Mouse (Mus musculus): ENCODE data around the gene Heyl. TPM values are rescaled to one million over a fixed set of nuclear protein-coding genes. Genes with fewer than 3 reads are reported as not detected.
A peak's percentile ranks its signal among the peaks of the same experiment; 100 is the strongest.

Gene Heyl
- polyA plus RNA-seq, 1 experiment from 2014 or later, result 0.78 TPM

GRCm38 (mm10) chr4:123225718-123226403 is 7.5 kb upstream of the Heyl start:
- Histone ChIP-seq H3K4me3 (ENCODE audit: low read depth, low read length) (no peak overlapping the region), H3K4me2 (ENCODE audit: low read depth, low read length) (no peak overlapping the region), H3K9me3 (ENCODE audit: low read length) (no peaks in the 10 kb centered on the region), H3K36me3 (replicated peaks; ENCODE audit: insufficient read depth, low read length) (no peaks in the 10 kb centered on the region), H3K4me1 (ENCODE audit: insufficient read depth) (no peaks in the 10 kb centered on the region), H3K27me3 (ENCODE audit: insufficient read depth, low read length) (no peaks in the 10 kb centered on the region), H3K9ac (replicated peaks) (no peak overlapping the region), H3K27ac (ENCODE audit: low read depth) (no peak overlapping the region)
- TF ChIP-seq CTCF (IDR thresholded peaks at IDR 0.05; ENCODE audit: low read depth) (no peak), EP300 (IDR thresholded peaks at IDR 0.05; ENCODE audit: low read depth) (no peak)
- 57% methylated on average over 10 of the region's 10 CpGs for WGBS (ENCODE audit: insufficient replicate concordance)
- ATAC-seq, result peak; percentile 21; the same call in 1 of the 2 replicates
- DNase-seq, result no peak

- no peak for ATAC-seq
- WGBS (ENCODE audit: insufficient replicate concordance), result 39% methylated on average over 4 of the region's 4 CpGs
Measured at GRCm38 (mm10) chr4:123227707-123228106, 5.6 kb upstream of the Heyl start.

GRCm38 (mm10) chr4:123228270-123228669 is 5.1 kb upstream of the Heyl start:
- DNase-seq (peak; percentile 50), ATAC-seq (peak; percentile 60)
- Histone ChIP-seq H3K27me3 (ENCODE audit: insufficient read depth, low read length) (0 out of 2 replicates have a peak, but pooled peaks cover 6% of the 10 kb centered on the region), H3K4me3 (ENCODE audit: low read depth, low read length) (no peak overlapping the region), H3K9me3 (ENCODE audit: low read length) (no peaks in the 10 kb centered on the region), H3K4me2 (ENCODE audit: low read depth, low read length) (no peak overlapping the region), H3K27ac (ENCODE audit: low read depth) (no peak overlapping the region), H3K4me1 (ENCODE audit: insufficient read depth) (no peaks in the 10 kb centered on the region; the same call in 1 of the 2 replicates), H3K9ac (replicated peaks) (no peak overlapping the region), H3K36me3 (replicated peaks; ENCODE audit: insufficient read depth, low read length) (no peaks in the 10 kb centered on the region)
- TF ChIP-seq CTCF (IDR thresholded peaks at IDR 0.05; ENCODE audit: low read depth) (no peak), EP300 (IDR thresholded peaks at IDR 0.05; ENCODE audit: low read depth) (no peak)
- 39% methylated on average over 2 of the region's 2 CpGs for WGBS (ENCODE audit: insufficient replicate concordance)

More at GRCm38 (mm10) chr4:123227707-123228106, 5.6 kb upstream of the Heyl start:
- no peaks in the 10 kb centered on the region for H3K9me3 ChIP-seq (ENCODE audit: low read length)
- H3K36me3 ChIP-seq (replicated peaks; ENCODE audit: insufficient read depth, low read length), result no peaks in the 10 kb centered on the region
- no peak overlapping the region for H3K4me2 ChIP-seq (ENCODE audit: low read depth, low read length)
- TF ChIP-seq EP300 (IDR thresholded peaks at IDR 0.05; ENCODE audit: low read depth), result no peak
- TF ChIP-seq CTCF (IDR thresholded peaks at IDR 0.05; ENCODE audit: low read depth), result no peak
- H3K4me3 ChIP-seq (ENCODE audit: low read depth, low read length), result no peak overlapping the region
- H3K27ac ChIP-seq (ENCODE audit: low read depth), result no peak overlapping the region
- no peaks in the 10 kb centered on the region for H3K4me1 ChIP-seq (ENCODE audit: insufficient read depth)
- DNase-seq, result no peak
- 0 out of 2 replicates have a peak, but pooled peaks cover 6% of the 10 kb centered on the region for H3K27me3 ChIP-seq (ENCODE audit: insufficient read depth, low read length)
- H3K9ac ChIP-seq (replicated peaks), result no peak overlapping the region

GRCm38 (mm10) chr4:123229166-123229565 is 4.2 kb upstream of the Heyl start:
- Histone ChIP-seq H3K27ac (ENCODE audit: low read depth) (no peak overlapping the region), H3K4me2 (ENCODE audit: low read depth, low read length) (no peak overlapping the region), H3K4me3 (ENCODE audit: low read depth, low read length) (no peak overlapping the region), H3K4me1 (ENCODE audit: insufficient read depth) (peaks cover 4% of the 10 kb centered on the region; the same call in 1 of the 2 replicates), H3K9ac (replicated peaks) (no peak overlapping the region), H3K9me3 (ENCODE audit: low read length) (no peaks in the 10 kb centered on the region), H3K36me3 (replicated peaks; ENCODE audit: insufficient read depth, low read length) (no peaks in the 10 kb centered on the region), H3K27me3 (ENCODE audit: insufficient read depth, low read length) (peaks cover 10% of the 10 kb centered on the region; the same call in 1 of the 2 replicates)
- DNase-seq, result no peak
- TF ChIP-seq EP300 (IDR thresholded peaks at IDR 0.05; ENCODE audit: low read depth) (no peak), CTCF (IDR thresholded peaks at IDR 0.05; ENCODE audit: low read depth) (no peak)
- WGBS (ENCODE audit: insufficient replicate concordance), result 37% methylated on average over 11 of the region's 11 CpGs
- no peak for ATAC-seq

- Histone ChIP-seq H3K27ac (ENCODE audit: low read depth) (0 out of 2 replicates have a peak overlapping the region, but pooled peaks have one; percentile 39), H3K4me1 (ENCODE audit: insufficient read depth) (peaks cover 11% of the 10 kb centered on the region; the same call in 1 of the 2 replicates), H3K4me2 (ENCODE audit: low read depth, low read length) (peak overlapping the region; percentile 70), H3K9me3 (ENCODE audit: low read length) (no peaks in the 10 kb centered on the region), H3K9ac (replicated peaks) (no peak overlapping the region), H3K36me3 (replicated peaks; ENCODE audit: insufficient read depth, low read length) (no peaks in the 10 kb centered on the region), H3K27me3 (ENCODE audit: insufficient read depth, low read length) (peaks cover 23% of the 10 kb centered on the region), H3K4me3 (ENCODE audit: low read depth, low read length) (peak overlapping the region; percentile 48; the same call in 1 of the 2 replicates)
- ATAC-seq (peak; percentile 9; the same call in 1 of the 2 replicates), DNase-seq (no peak)
- 26% methylated on average over 3 of the region's 3 CpGs for WGBS (ENCODE audit: insufficient replicate concordance)
- TF ChIP-seq EP300 (IDR thresholded peaks at IDR 0.05; ENCODE audit: low read depth), result no peak
- no peak for TF ChIP-seq CTCF (IDR thresholded peaks at IDR 0.05; ENCODE audit: low read depth)
Measured at GRCm38 (mm10) chr4:123232841-123233240, 515 bp upstream of the Heyl start.

- no peak overlapping the region for H3K4me2 ChIP-seq (ENCODE audit: low read depth, low read length)
- H3K27me3 ChIP-seq (ENCODE audit: insufficient read depth, low read length), result peaks cover 48% of the 10 kb centered on the region
- TF ChIP-seq CTCF (IDR thresholded peaks at IDR 0.05; ENCODE audit: low read depth), result no peak
Measured at GRCm38 (mm10) chr4:123235835-123236430, 2.6 kb downstream of the Heyl start.

More at GRCm38 (mm10) chr4:123235835-123236430, 2.6 kb downstream of the Heyl start:
- ATAC-seq, result no peak
- 71% methylated on average over 9 of the region's 9 CpGs for WGBS (ENCODE audit: insufficient replicate concordance)
- H3K27ac ChIP-seq (ENCODE audit: low read depth), result no peak overlapping the region
- H3K9ac ChIP-seq (replicated peaks), result no peak overlapping the region
- H3K36me3 ChIP-seq (replicated peaks; ENCODE audit: insufficient read depth, low read length), result no peaks in the 10 kb centered on the region
- H3K4me3 ChIP-seq (ENCODE audit: low read depth, low read length), result no peak overlapping the region
- no peaks in the 10 kb centered on the region for H3K9me3 ChIP-seq (ENCODE audit: low read length)
- H3K4me1 ChIP-seq (ENCODE audit: insufficient read depth), result peaks cover 21% of the 10 kb centered on the region
- DNase-seq, result no peak
